Mouse (Mus musculus) adrenal gland, postnatal 14 days (tissue): Measurements from ENCODE around the gene Gse1. TPM values are rescaled to one million over a fixed set of nuclear protein-coding genes. Genes with fewer than 3 reads are reported as not detected.

ENCODE experiments used
- DNase-seq: peaks from one replicate; pipeline ENCODE4 v3.0.0; 2021; ENCODE audit warnings: mixed read lengths
- total RNA-seq: library from RNA; stranded (reverse); gene quantifications from 2 replicates; pipeline ENCODE4 v1.2.3, GENCODE M21; 2021

Gse1 gene
- total RNA-seq, 1 experiment from 2014 or later, result 29.9 TPM

- no peak for DNase-seq
Observed at GRCm38 (mm10) chr8:120502428-120502827, 274.2 kb downstream of the Gse1 start.

GRCm38 (mm10) chr8:120504251-120505081 is 276.2 kb downstream of the Gse1 start:
- peak; percentile 87 for DNase-seq

GRCm38 (mm10) chr8:120505082-120505511 is 276.8 kb downstream of the Gse1 start:
- no peak for DNase-seq

- DNase-seq, result peak; percentile 27
Observed at GRCm38 (mm10) chr8:120505619-120506310, 277.5 kb downstream of the Gse1 start.

- no peak for DNase-seq
Observed at GRCm38 (mm10) chr8:120506562-120506961, 278.3 kb downstream of the Gse1 start.

- DNase-seq, result no peak
Observed at GRCm38 (mm10) chr8:120507290-120507689, 279.0 kb downstream of the Gse1 start.

- peak; percentile 36 for DNase-seq
Observed at GRCm38 (mm10) chr8:120509136-120510034, 281.1 kb downstream of the Gse1 start.

GRCm38 (mm10) chr8:120510035-120510416 is 281.8 kb downstream of the Gse1 start:
- DNase-seq, result no peak

GRCm38 (mm10) chr8:120510863-120511457 is 282.7 kb downstream of the Gse1 start:
- peak; percentile 55 for DNase-seq

- peak; percentile 66 for DNase-seq
Observed at GRCm38 (mm10) chr8:120511737-120512136, 283.5 kb downstream of the Gse1 start.

- DNase-seq, result no peak
Observed at GRCm38 (mm10) chr8:120512326-120512725, 284.1 kb downstream of the Gse1 start.

- no peak for DNase-seq
Observed at GRCm38 (mm10) chr8:120513145-120513544, 284.9 kb downstream of the Gse1 start.

- DNase-seq, result no peak
Observed at GRCm38 (mm10) chr8:120513638-120514461, 285.6 kb downstream of the Gse1 start.

- no peak for DNase-seq
Observed at GRCm38 (mm10) chr8:120515214-120515613, 287.0 kb downstream of the Gse1 start.

- DNase-seq, result no peak
Observed at GRCm38 (mm10) chr8:120515650-120516049, 287.4 kb downstream of the Gse1 start.

- no peak for DNase-seq
Observed at GRCm38 (mm10) chr8:120516182-120516755, 288.0 kb downstream of the Gse1 start.

GRCm38 (mm10) chr8:120517666-120518410 is 289.6 kb downstream of the Gse1 start:
- DNase-seq, result peak; percentile 58

GRCm38 (mm10) chr8:120518736-120519534 is 290.7 kb downstream of the Gse1 start:
- peak; percentile 52 for DNase-seq

GRCm38 (mm10) chr8:120520287-120520686 is 292.0 kb downstream of the Gse1 start:
- no peak for DNase-seq
